Mouse (Mus musculus): ENCODE measurements at regions not wholly inside any gene's neighbourhood (a gene's known extent, or its start where the extent isn't known, plus 50 kb on each side); places are given as distances from the start of the nearest gene placed in this dataset.

DNA sequence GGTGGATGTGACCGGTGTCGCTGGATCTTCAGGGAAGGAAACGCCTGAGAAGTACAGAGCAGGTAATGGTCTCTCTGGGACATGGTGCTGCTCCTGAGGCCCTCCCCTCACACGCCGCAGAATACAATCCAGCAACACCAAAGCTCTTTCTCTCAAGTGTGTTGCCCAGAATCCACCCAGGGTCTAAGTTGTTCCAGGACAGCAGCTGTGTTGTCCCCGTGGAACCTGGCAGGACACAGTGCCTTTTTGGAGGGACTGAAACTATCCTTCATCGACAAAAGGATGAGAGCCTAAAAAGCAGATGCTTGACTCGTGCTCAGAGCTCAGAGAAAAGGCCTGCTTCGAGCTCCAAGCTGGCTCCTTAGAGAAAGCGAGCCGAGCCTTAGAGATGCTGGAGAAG lies 77.8 kb upstream of the Irf2bp2 start:
- no peak for TF ChIP-seq CTCF (IDR thresholded peaks at IDR 0.05)
- no peak for TF ChIP-seq EP300 (IDR thresholded peaks at IDR 0.05)
